Mouse (Mus musculus) ES-Bruce4 (cell line): ENCODE results near the gene Arid5b. TPM values are rescaled to one million over a fixed set of nuclear protein-coding genes. Genes with fewer than 3 reads are reported as not detected.

Experiments
- H3K27ac ChIP-seq: 2 replicates; pipeline ENCODE4 v1.5.1; 2012; ENCODE audit warnings: low read length, inconsistent platforms; ENCODE audit not compliant: insufficient read depth
- H3K27me3 ChIP-seq: 2 replicates; pipeline ENCODE4 v1.6.1; 2012; ENCODE audit warnings: mild to moderate bottlenecking, low read length, inconsistent platforms; ENCODE audit not compliant: control insufficient read depth, poor library complexity, insufficient read depth, severe bottlenecking
- H3K36me3 ChIP-seq: 2 replicates; pipeline ENCODE4 v1.6.1; 2012; ENCODE audit warnings: inconsistent platforms, mild to moderate bottlenecking, low read length, moderate library complexity; ENCODE audit not compliant: control insufficient read depth, poor library complexity, insufficient read depth, severe bottlenecking
- H3K4me1 ChIP-seq: one replicate; pipeline ENCODE4 v1.8.1; 2011; ENCODE audit warnings: low read length; ENCODE audit not compliant: control insufficient read depth, insufficient read depth
- H3K4me3 ChIP-seq: 2 replicates; pipeline ENCODE4 v1.5.1; 2011; ENCODE audit warnings: low read depth, mild to moderate bottlenecking, low read length
- H3K9ac ChIP-seq: 2 replicates; pipeline ENCODE4 v1.6.1; 2012; ENCODE audit warnings: low read depth, mild to moderate bottlenecking, inconsistent platforms; ENCODE audit not compliant: poor library complexity, severe bottlenecking
- H3K9me3 ChIP-seq: replicated peaks from 2 replicates; pipeline ENCODE4 v1.6.1; 2012; ENCODE audit warnings: mild to moderate bottlenecking, low read length, inconsistent platforms; ENCODE audit not compliant: control insufficient read depth, poor library complexity, insufficient read depth, severe bottlenecking
- CTCF ChIP-seq: IDR thresholded peaks from one replicate; pipeline ENCODE4 v1.8.1; 2011; ENCODE audit warnings: low read depth, low read length
- EP300 ChIP-seq: IDR thresholded peaks from 2 replicates; pipeline ENCODE4 v1.6.1; 2011; ENCODE audit warnings: low read depth, low read length; ENCODE audit not compliant: insufficient read depth
- POLR2A ChIP-seq: IDR thresholded peaks from one replicate; pipeline ENCODE4 v1.8.1; 2011; ENCODE audit warnings: low read length; ENCODE audit not compliant: insufficient read depth
- polyA plus RNA-seq: library from polyadenylated mRNA; stranded (reverse); fragments of >200 nt; gene quantifications from 2 replicates; pipeline ENCODE4 v1.2.4, GENCODE M21; 2011; ENCODE audit warnings: low read depth; ENCODE audit not compliant: missing spikeins, insufficient read depth, insufficient read length

Arid5b gene
- polyA plus RNA-seq, 1 experiment: 48.3 TPM

DNA sequence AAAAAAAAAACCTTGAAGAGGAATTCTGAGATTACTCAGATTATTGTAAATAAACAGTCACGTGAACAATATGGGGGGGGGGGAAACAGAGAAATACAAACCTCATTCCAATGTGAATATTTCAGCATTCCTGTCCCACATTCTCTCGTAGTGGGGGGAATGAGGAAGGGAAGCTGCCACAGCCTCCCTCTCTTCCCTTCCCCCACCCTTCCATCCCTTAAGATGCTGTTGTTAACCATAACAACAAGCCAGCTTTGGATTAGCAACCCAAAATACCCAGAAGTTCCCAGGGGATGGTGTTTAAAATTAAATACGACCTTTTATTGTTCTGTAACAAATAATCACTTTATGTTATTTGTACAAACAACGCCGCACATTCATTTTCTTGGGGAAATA, 69.9 kb downstream of the Arid5b start:
- TF ChIP-seq POLR2A (no peak), EP300 (no peak), CTCF (no peak)
- no peaks in the 10 kb centered on the region for H3K27me3 ChIP-seq
- no peak overlapping the region for H3K4me3 ChIP-seq
- H3K4me1 ChIP-seq: no peaks in the 10 kb centered on the region
- H3K27ac ChIP-seq: no peak overlapping the region
- peaks cover 8% of the 10 kb centered on the region for H3K9me3 ChIP-seq
- H3K36me3 ChIP-seq: no peaks in the 10 kb centered on the region
- no peak overlapping the region for H3K9ac ChIP-seq

DNA sequence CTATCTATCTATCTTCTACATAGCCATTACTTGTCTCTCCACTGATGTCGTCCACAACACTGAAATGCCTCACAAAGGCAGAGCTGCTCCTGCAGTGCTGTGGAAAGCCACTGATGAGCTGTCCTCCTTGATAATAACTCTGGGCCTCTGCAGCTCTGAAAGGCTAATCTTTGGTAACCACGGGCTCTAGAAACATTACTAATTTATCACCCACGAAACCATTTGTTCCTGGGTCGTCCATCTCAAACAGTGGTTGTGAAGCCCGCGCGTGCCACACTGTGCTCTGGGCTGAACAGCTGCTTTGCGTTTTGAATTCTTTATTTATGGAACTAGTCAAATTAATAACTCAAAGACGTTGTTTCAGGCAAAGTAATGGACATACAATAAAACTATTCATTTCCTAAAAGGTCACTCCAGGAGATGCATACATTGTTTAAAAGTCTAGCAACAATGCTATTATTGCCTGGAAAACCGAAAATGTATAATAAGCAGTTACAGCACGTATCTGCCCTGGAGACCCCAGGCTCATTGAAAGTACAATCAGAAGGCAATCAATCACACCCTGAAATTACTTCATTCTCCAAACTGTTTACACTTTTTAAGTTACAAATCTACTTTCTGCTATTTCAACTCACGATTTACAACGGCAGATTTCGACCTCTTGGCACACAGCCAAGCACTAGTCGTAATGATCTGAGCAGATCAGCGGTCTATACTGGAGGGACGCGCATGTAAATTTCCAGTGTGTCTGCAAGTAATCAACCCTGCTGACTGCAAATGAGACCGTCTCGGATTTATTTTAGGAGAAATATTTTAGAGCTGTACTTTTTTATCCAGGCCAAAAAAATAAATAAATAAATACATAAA, 70.5 kb downstream of the Arid5b start:
- peaks cover 8% of the 10 kb centered on the region for H3K9me3 ChIP-seq
- no peaks in the 10 kb centered on the region for H3K4me1 ChIP-seq
- no peak overlapping the region for H3K9ac ChIP-seq
- no peak overlapping the region for H3K27ac ChIP-seq
- H3K36me3 ChIP-seq: no peaks in the 10 kb centered on the region
- no peaks in the 10 kb centered on the region for H3K27me3 ChIP-seq
- no peak for TF ChIP-seq EP300
- no peak for TF ChIP-seq CTCF
- no peak for TF ChIP-seq POLR2A
- H3K4me3 ChIP-seq: no peak overlapping the region

DNA sequence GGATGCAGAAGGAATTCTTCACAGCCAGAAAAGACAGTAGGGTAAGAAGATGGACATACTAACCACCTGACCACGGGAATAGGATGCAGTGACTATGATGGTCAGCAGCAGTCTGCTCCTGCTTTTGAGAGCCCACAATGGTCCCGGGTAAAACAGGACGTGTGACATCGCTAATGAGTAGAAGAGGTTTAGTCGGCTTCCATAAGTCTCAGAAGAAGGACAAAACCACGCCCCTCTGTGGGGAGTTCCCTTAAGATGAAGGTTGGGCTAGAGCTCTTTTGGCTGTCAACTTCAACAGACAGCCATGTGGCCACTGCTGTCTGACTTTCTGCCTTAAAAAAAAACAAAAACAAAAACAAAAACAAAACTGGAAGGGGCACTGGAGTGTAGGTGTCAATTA, 74.1 kb downstream of the Arid5b start:
- TF ChIP-seq CTCF: no peak
- TF ChIP-seq EP300: no peak
- TF ChIP-seq POLR2A: no peak
- Histone ChIP-seq H3K9me3 (peaks cover 8% of the 10 kb centered on the region), H3K4me3 (no peak overlapping the region), H3K9ac (no peak overlapping the region), H3K27me3 (no peaks in the 10 kb centered on the region), H3K27ac (no peak overlapping the region), H3K4me1 (no peaks in the 10 kb centered on the region), H3K36me3 (no peaks in the 10 kb centered on the region)

DNA sequence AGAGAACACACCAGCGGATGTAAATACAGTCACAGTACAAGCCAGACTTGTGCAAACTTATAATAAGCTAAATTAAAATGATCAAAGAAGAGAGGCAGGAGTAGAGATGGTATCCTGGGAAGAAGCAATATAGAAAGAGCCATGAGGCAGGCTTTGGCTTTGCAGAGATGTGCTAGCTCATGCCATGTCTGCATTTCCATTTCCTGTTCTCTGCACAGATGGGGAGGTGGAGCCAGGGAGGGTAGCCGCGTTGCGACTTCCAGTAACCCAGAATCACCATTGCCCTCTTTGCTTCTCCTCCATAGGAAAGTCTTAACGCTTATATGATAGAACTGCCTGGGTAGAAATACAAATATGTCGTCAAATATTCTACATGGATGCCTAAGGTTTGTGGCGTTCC, 74.7 kb downstream of the Arid5b start:
- Histone ChIP-seq H3K27me3 (no peaks in the 10 kb centered on the region), H3K9ac (no peak overlapping the region), H3K36me3 (no peaks in the 10 kb centered on the region), H3K27ac (no peak overlapping the region), H3K9me3 (peaks cover 8% of the 10 kb centered on the region), H3K4me1 (no peaks in the 10 kb centered on the region), H3K4me3 (no peak overlapping the region)
- no peak for TF ChIP-seq POLR2A
- TF ChIP-seq CTCF: no peak
- no peak for TF ChIP-seq EP300

DNA sequence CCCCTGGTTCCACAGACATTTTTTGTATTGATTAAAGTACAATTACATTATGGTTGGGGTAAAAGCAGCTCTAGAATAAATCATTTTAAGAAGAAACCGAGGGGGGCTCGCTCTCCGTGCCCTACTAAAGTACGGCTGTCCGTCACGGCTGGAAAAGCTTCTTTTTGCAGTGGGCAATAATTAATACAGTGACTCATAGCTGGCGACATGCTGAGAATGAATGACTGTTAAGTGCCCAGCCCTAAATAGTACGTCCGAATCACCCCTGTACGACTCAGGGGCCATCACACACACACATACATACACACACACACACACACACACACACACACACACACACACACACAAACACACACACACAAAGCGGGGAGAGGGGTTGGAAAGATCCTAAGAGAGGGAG, 75.2 kb downstream of the Arid5b start:
- no peaks in the 10 kb centered on the region for H3K27me3 ChIP-seq
- no peak overlapping the region for H3K4me3 ChIP-seq
- no peaks in the 10 kb centered on the region for H3K36me3 ChIP-seq
- TF ChIP-seq EP300 (no peak), CTCF (no peak), POLR2A (no peak)
- H3K9me3 ChIP-seq: peaks cover 8% of the 10 kb centered on the region
- no peak overlapping the region for H3K9ac ChIP-seq
- no peak overlapping the region for H3K27ac ChIP-seq
- H3K4me1 ChIP-seq: no peaks in the 10 kb centered on the region

DNA sequence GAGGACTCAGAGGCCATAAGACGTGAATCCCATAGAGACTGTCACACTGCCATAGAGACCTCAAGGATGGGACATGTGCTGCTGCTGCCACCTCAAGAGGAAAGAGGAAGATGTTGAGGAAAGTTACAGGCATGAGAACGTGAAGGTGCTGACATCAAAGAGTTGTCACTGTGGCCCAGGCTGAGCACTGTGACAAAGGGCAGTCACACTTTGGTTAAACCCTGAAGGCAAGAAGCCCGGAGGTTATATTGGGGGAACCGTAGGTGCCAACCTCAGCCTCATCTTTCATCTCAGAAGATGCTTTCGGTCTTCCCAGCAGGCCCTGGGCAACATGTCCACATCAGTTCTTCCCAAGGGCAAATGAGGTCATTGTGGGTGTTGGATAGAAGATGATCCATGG, 79.1 kb downstream of the Arid5b start:
- H3K9ac ChIP-seq: no peak overlapping the region
- TF ChIP-seq CTCF (no peak), POLR2A (no peak), EP300 (no peak)
- no peak overlapping the region for H3K27ac ChIP-seq
- no peaks in the 10 kb centered on the region for H3K27me3 ChIP-seq
- H3K4me3 ChIP-seq: no peak overlapping the region
- no peaks in the 10 kb centered on the region for H3K36me3 ChIP-seq
- no peaks in the 10 kb centered on the region for H3K4me1 ChIP-seq
- H3K9me3 ChIP-seq: no peaks in the 10 kb centered on the region
